Mouse (Mus musculus) intestine, embryonic 16.5 days (tissue): ENCODE data around the gene Tial1. TPM values are rescaled to one million over a fixed set of nuclear protein-coding genes. Genes with fewer than 3 reads are reported as not detected.

ENCODE experiments used
- ATAC-seq: fragments of 200-750 bp; cut with Nextera tagmentation; 2 replicates; pipeline ENCODE4 v1.8.0; 2017; ENCODE audit warnings: moderate TSS enrichment, moderate library complexity
- H3K27ac ChIP-seq: fragments of 300-500 bp; sonication (generic); 2 replicates; pipeline ENCODE4 v1.5.1; 2014; ENCODE audit warnings: mild to moderate bottlenecking, low read length
- H3K27me3 ChIP-seq: fragments of 300-500 bp; sonication (generic); replicated peaks from 2 replicates; pipeline ENCODE4 v1.6.1; 2014; ENCODE audit warnings: low read length, control low read depth, mixed read lengths; ENCODE audit not compliant: control insufficient read depth, insufficient read depth
- H3K36me3 ChIP-seq: fragments of 300-500 bp; sonication (generic); 2 replicates; pipeline ENCODE4 v1.6.1; 2014; ENCODE audit warnings: low read length, control low read depth; ENCODE audit not compliant: control insufficient read depth, insufficient read depth
- H3K4me1 ChIP-seq: fragments of 300-500 bp; sonication (generic); 2 replicates; pipeline ENCODE4 v1.6.1; 2014; ENCODE audit warnings: low read length, control low read depth, mixed read lengths; ENCODE audit not compliant: control insufficient read depth, insufficient read depth
- H3K4me2 ChIP-seq: fragments of 300-500 bp; sonication (generic); 2 replicates; pipeline ENCODE4 v1.6.1; 2014; ENCODE audit warnings: low read depth, low read length, control low read depth
- H3K4me3 ChIP-seq: fragments of 300-500 bp; sonication (generic); 2 replicates; pipeline ENCODE4 v1.5.1; 2014; ENCODE audit warnings: mild to moderate bottlenecking, low read length
- H3K9ac ChIP-seq: fragments of 300-500 bp; sonication (generic); 2 replicates; pipeline ENCODE4 v1.6.1; 2014; ENCODE audit warnings: low read depth, low read length
- H3K9me3 ChIP-seq: fragments of 300-500 bp; sonication (generic); 2 replicates; pipeline ENCODE4 v1.6.1; 2016; ENCODE audit warnings: low read length, control low read depth; ENCODE audit not compliant: control insufficient read depth
- WGBS: fragments of 180-500 bp; shearing (Covaris S2); extraction: QIAGEN DNeasy Blood & Tissue Kit; methylation state at CpG from one replicate; pipeline ENCODE4 v1.1.7; 2014; 5-methylcytosine and 5-hydroxymethylcytosine counted together
- polyA plus RNA-seq: library from polyadenylated mRNA; unstranded; fragments of >200 nt; fragmentation: Nextera tagmentation; extraction: Ambion mirVana; gene quantifications from 2 replicates; pipeline ENCODE4 v1.2.1, GENCODE M21; 2015

Gene Tial1
- polyA plus RNA-seq, 1 experiment from 2014 or later = 19.0 TPM

DNA sequence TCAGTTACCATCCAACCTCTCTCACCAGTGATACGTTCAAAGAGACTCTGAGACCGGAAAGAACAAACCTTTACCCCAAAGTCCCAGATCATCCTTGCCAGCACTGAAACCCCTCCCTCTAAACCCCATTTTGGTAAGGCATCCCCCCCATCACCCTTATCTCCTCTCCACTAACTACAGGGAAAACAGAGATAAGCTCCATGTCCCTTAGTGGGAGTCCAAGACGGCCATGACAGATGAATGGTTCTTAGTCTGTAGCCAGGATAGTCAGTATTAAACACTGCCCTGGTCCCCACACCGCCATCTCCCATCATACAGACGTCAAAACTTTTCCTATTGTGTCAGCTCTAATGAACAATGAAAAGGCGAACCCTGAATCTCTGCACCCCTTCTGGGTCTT, 57.5 kb downstream of the Tial1 start:
- Histone ChIP-seq H3K4me3 (no peak overlapping the region), H3K36me3 (no peaks in the 10 kb centered on the region), H3K4me2 (no peak overlapping the region), H3K4me1 (0 out of 2 replicates have a peak, but pooled peaks cover under 1% of the 10 kb centered on the region), H3K27ac (no peak overlapping the region), H3K9me3 (no peaks in the 10 kb centered on the region), H3K9ac (no peak overlapping the region), H3K27me3 (no peaks in the 10 kb centered on the region)
- ATAC-seq = no peak
- WGBS = 74% methylated on average over 6 of the region's 6 CpGs

DNA sequence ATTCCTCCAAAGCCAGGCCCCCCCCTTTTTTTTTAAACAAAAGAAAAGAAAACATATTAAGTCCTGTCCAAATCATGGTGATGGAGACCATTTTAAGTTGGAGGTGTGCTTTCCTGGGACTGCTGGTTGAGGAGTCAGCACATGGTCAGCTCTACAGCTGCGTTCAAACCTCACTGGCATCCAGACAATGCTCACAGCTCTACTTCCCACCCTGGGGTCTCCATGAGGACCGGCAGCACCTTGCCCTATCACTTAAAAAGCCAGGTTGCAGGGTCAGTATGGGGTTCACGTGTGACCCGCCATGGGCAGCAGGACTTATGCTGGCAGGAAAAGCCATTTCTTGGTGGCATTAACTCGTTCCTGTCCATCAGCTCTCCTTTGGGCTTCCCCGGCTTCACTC, 57.9 kb downstream of the Tial1 start:
- H3K36me3 ChIP-seq = no peaks in the 10 kb centered on the region
- no peak for ATAC-seq
- H3K4me3 ChIP-seq = no peak overlapping the region
- 0 out of 2 replicates have a peak, but pooled peaks cover 3% of the 10 kb centered on the region for H3K4me1 ChIP-seq
- H3K9ac ChIP-seq = no peak overlapping the region
- no peak overlapping the region for H3K4me2 ChIP-seq
- no peak overlapping the region for H3K27ac ChIP-seq
- 44% methylated on average over 6 of the region's 6 CpGs for WGBS
- H3K27me3 ChIP-seq = no peaks in the 10 kb centered on the region
- no peaks in the 10 kb centered on the region for H3K9me3 ChIP-seq

- WGBS = 30% methylated on average over 10 of the region's 10 CpGs
- no peaks in the 10 kb centered on the region for H3K27me3 ChIP-seq
- H3K4me2 ChIP-seq = no peak overlapping the region
- H3K4me1 ChIP-seq = 0 out of 2 replicates have a peak, but pooled peaks cover 3% of the 10 kb centered on the region
- no peak overlapping the region for H3K9ac ChIP-seq
- H3K27ac ChIP-seq = no peak overlapping the region
- H3K9me3 ChIP-seq = no peaks in the 10 kb centered on the region
- ATAC-seq = no peak
- H3K36me3 ChIP-seq = no peaks in the 10 kb centered on the region
- H3K4me3 ChIP-seq = no peak overlapping the region
Measured at GRCm38 (mm10) chr7:128403128-128403527, 58.4 kb downstream of the Tial1 start.

GRCm38 (mm10) chr7:128402577-128402976, 58.9 kb downstream of the Tial1 start:
- no peaks in the 10 kb centered on the region for H3K27me3 ChIP-seq
- H3K4me3 ChIP-seq = no peak overlapping the region
- H3K36me3 ChIP-seq = no peaks in the 10 kb centered on the region
- H3K9me3 ChIP-seq = no peaks in the 10 kb centered on the region
- H3K4me1 ChIP-seq = 0 out of 2 replicates have a peak, but pooled peaks cover 3% of the 10 kb centered on the region
- H3K9ac ChIP-seq = no peak overlapping the region
- WGBS = 61% methylated on average over 8 of the region's 8 CpGs
- no peak overlapping the region for H3K27ac ChIP-seq
- no peak overlapping the region for H3K4me2 ChIP-seq
- ATAC-seq = no peak

DNA sequence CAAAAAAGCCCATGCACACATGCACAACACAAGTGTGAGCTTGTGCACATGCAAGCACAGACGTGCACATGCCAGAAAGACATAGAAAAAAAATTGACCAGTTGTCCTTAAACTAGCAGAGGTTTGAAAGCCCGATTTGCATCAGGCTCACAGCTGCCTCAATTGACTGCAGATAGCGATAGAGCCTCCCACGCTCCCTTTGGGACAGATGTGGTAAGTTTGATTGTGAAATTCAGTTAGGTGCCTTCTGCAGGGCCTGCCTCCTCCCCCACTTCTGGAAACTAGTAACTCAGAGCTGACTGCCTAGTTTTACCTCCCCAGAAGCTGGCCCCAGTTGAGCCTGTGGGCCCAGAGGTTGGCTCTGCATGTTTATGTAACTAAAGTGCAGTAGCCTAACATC, 62.9 kb downstream of the Tial1 start:
- Histone ChIP-seq H3K27ac (no peak overlapping the region), H3K9me3 (no peaks in the 10 kb centered on the region), H3K4me1 (0 out of 2 replicates have a peak, but pooled peaks cover 3% of the 10 kb centered on the region), H3K36me3 (no peaks in the 10 kb centered on the region), H3K4me2 (no peak overlapping the region), H3K4me3 (no peak overlapping the region), H3K27me3 (no peaks in the 10 kb centered on the region), H3K9ac (no peak overlapping the region)
- WGBS = 73% methylated on average over 4 of the region's 4 CpGs
- no peak for ATAC-seq

GRCm38 (mm10) chr7:128397066-128397465, 64.5 kb downstream of the Tial1 start:
- H3K36me3 ChIP-seq = no peaks in the 10 kb centered on the region
- H3K27ac ChIP-seq = no peak overlapping the region
- H3K4me3 ChIP-seq = no peak overlapping the region
- no peaks in the 10 kb centered on the region for H3K27me3 ChIP-seq
- H3K4me2 ChIP-seq = no peak overlapping the region
- WGBS = 73% methylated on average over 2 of the region's 2 CpGs
- ATAC-seq = no peak
- H3K9ac ChIP-seq = no peak overlapping the region
- peaks cover 6% of the 10 kb centered on the region; the same call in 1 of the 2 replicates for H3K4me1 ChIP-seq
- H3K9me3 ChIP-seq = no peaks in the 10 kb centered on the region

DNA sequence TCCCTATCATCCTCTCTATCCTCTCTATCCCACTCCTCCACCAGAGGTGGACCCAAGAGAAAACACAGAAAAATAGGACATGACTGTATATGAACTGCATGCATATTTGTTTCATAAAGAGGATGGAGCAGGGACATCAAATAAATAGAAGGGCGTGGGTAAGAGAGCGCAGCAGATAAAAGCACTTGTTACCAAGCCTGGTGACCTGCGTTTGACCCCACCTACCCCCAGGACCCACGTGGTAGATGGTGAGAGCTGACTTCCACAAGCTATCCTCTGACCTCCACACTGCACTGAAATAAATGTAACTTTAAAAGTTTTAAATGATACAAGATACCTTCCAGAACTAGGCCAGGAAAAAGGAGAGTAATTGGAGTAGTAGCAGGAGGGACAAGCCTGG, 67.8 kb downstream of the Tial1 start:
- no peaks in the 10 kb centered on the region for H3K9me3 ChIP-seq
- ATAC-seq = no peak
- H3K27ac ChIP-seq = no peak overlapping the region
- WGBS = 44% methylated on average over 4 of the region's 4 CpGs
- H3K4me1 ChIP-seq = peaks cover 15% of the 10 kb centered on the region
- H3K4me3 ChIP-seq = no peak overlapping the region
- no peaks in the 10 kb centered on the region for H3K27me3 ChIP-seq
- no peak overlapping the region for H3K9ac ChIP-seq
- no peak overlapping the region for H3K4me2 ChIP-seq
- H3K36me3 ChIP-seq = no peaks in the 10 kb centered on the region

DNA sequence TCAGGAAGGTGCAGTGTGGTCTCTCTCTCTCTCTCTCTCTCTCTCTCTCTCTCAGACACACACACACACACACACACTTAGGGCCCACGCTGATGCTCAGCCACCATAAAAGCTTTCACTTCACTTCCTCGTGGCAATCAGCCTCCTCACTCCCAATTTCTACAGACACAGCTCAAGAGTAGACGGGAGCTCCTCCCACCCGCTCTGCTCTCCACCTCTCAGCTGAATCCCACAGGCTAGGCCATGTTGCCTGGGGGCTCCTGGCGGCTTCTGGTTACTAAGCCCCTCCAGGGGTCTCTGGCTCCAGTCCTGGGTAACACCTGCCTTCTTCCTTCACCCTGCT, 68.6 kb downstream of the Tial1 start:
- Histone ChIP-seq H3K9me3 (no peaks in the 10 kb centered on the region), H3K27ac (peak overlapping the region; percentile 31; the same call in 1 of the 2 replicates), H3K4me1 (peaks cover 18% of the 10 kb centered on the region), H3K9ac (no peak overlapping the region), H3K27me3 (no peaks in the 10 kb centered on the region), H3K4me3 (no peak overlapping the region), H3K4me2 (no peak overlapping the region), H3K36me3 (no peaks in the 10 kb centered on the region)
- WGBS = 39% methylated on average over 5 of the region's 5 CpGs
- ATAC-seq = no peak

DNA sequence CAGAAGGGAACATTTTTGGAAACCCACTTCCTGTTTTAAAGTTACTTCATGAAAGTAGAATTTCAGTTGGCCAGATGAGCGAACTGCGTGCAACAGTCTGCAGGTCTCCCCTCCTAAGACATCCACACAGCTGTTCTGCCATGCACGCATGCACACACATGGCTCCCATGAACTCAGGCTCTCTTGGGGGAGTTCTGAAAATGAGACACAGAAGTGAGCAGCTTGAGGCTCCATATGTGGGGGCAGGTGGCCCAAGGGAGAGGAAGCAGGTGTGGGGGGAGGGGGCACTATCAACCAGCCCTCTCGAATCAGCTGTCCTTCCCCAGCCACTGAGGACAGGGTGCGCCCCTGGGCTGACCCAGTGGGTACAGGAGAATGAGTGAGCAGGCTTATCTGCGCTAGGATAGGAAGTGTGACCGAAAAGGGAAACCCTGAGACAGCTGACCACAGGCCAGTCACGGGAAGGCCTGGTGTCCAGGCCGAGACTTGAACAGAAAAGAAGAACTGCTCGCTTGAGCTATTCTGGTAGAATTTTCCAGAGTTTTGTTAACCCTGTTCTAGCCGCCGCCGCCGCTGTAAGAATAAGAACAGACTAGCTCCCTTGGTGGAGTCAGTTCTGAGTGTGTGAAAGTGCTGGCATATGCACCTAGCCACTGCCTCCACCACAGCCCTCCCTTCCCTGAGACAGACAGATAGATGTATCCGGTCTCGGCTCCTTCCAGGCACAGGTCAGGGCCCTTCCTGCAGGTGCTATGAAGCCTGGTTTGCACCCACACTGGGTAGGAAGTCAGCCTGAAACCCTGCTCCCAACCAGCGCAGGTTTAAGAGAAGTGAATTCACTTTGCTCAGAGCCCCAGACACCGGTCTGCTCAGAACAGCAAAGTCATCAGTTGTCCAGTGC, 69.2 kb downstream of the Tial1 start:
- ATAC-seq = peak; percentile 26
- Histone ChIP-seq H3K4me1 (peaks cover 18% of the 10 kb centered on the region), H3K9ac (no peak overlapping the region), H3K36me3 (no peaks in the 10 kb centered on the region), H3K4me3 (no peak overlapping the region), H3K27ac (peak overlapping the region; percentile 43), H3K9me3 (no peaks in the 10 kb centered on the region), H3K27me3 (no peaks in the 10 kb centered on the region), H3K4me2 (no peak overlapping the region)
- WGBS = 68% methylated on average over 18 of the region's 18 CpGs
